Mouse (Mus musculus): ENCODE results near the gene Il25.

DNA sequence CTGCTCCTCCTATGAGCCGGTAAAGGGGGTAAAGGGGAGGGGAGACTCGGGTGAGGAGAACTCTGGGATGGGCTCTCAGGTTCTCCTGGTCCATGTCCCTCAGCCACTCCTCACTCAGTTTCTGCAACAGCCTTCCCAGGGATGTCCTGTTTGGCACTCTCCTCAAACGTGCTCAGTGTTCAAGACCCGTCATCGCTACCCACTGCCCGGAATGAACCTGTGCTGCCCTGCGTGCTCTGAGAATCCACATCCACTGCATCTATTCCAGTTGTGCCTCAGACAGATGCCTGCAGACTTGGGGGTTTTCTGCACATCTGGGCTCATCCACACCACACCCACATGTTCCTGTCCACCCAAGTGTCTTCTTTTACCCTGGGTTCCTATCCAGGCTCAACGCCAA is 10.0 kb downstream of the Il25 start:
- no peak for TF ChIP-seq NRF1 (IDR thresholded peaks at IDR 0.05; ENCODE audit: low read depth, low read length)
- no peak for TF ChIP-seq POLR2A (IDR thresholded peaks at IDR 0.05; ENCODE audit: low read depth, low read length)
- TF ChIP-seq ZMIZ1 (IDR thresholded peaks at IDR 0.05; ENCODE audit: low read depth, low read length): no peak
- TF ChIP-seq ZNF384 (IDR thresholded peaks at IDR 0.05; ENCODE audit: low read depth, low read length): no peak
- TF ChIP-seq CTCF (conservative IDR thresholded peaks at IDR 0.05 in 1 of 2, IDR thresholded peaks at IDR 0.05 in 1 of 2; ENCODE audit: low read depth in 2 of 2, low read length in 2 of 2): no peak
- TF ChIP-seq BHLHE40 (IDR thresholded peaks at IDR 0.05; ENCODE audit: low read depth, low read length): no peak
- no peak for TF ChIP-seq MAFK (IDR thresholded peaks at IDR 0.05; ENCODE audit: insufficient replicate concordance, low read length)
- no peak for TF ChIP-seq USF2 (conservative IDR thresholded peaks at IDR 0.05; ENCODE audit: low read depth, low read length)
- no peak for TF ChIP-seq KAT2A (IDR thresholded peaks at IDR 0.05; ENCODE audit: insufficient replicate concordance, low read length)

All from CH12.LX (cell line).